Mouse (Mus musculus) ES-E14 (cell line): ENCODE data around the gene N4bp1.

ENCODE experiments used
- CHD2 ChIP-seq: IDR thresholded peaks from 2 replicates; pipeline ENCODE4 v1.6.1; 2014; ENCODE audit warnings: mild to moderate bottlenecking, low read depth, low read length, inconsistent platforms
- HCFC1 ChIP-seq: IDR thresholded peaks from 2 replicates; pipeline ENCODE4 v1.6.1; 2012; ENCODE audit warnings: low read length, inconsistent platforms, borderline replicate concordance; ENCODE audit not compliant: insufficient read depth
- MAFK ChIP-seq: IDR thresholded peaks from 2 replicates; pipeline ENCODE4 v1.6.1; 2014; ENCODE audit warnings: mild to moderate bottlenecking, low read depth, low read length, inconsistent platforms; ENCODE audit not compliant: insufficient read depth
- ZC3H11A ChIP-seq: IDR thresholded peaks from 2 replicates; pipeline ENCODE4 v1.6.1; 2012; ENCODE audit warnings: low read depth, mild to moderate bottlenecking, inconsistent platforms, low read length, borderline replicate concordance
- ZNF384 ChIP-seq: IDR thresholded peaks from 2 replicates; pipeline ENCODE4 v1.6.1; 2012; ENCODE audit warnings: low read depth, low read length, inconsistent platforms

GRCm38 (mm10) chr8:86828925-86829324 lies 56.1 kb downstream of the N4bp1 start:
- TF ChIP-seq MAFK = no peak
- TF ChIP-seq ZNF384 = no peak
- TF ChIP-seq HCFC1 = no peak
- TF ChIP-seq ZC3H11A = no peak
- TF ChIP-seq CHD2 = no peak
